In genomic region chr13:43250653-43251052, GRCm38 (mm10) we compare ENCODE assay signal across 10 mouse cellular contexts. TPM values are rescaled to one million over a fixed set of nuclear protein-coding genes. Genes with fewer than 3 reads are reported as not detected.
DNase-seq lines count a peak whose midpoint lies in the region; ATAC-seq lines count a peak whose summit lies in the region.
"Had no signal": no experiment of that assay in that cellular context is flagged by ENCODE, and none has a peak within 500 bp of the region (broad histone marks: within the 10 kb centered on the region; RNA-seq: fewer than 3 reads in every experiment).

No protein-coding gene starts in this region.

- no peaks in the 10 kb centered on the region for H3K36me3 ChIP-seq in heart, embryonic 16.5 days (ENCODE audit: control insufficient read depth, insufficient read depth)
- no peaks in the 10 kb centered on the region for H3K36me3 ChIP-seq in lung, embryonic 16.5 days (ENCODE audit: control insufficient read depth, insufficient read depth, low read length)

- H3K27ac ChIP-seq in heart, embryonic 16.5 days (ENCODE audit: low read length), result no peak overlapping the region
- H3K27ac ChIP-seq in lung, embryonic 16.5 days (ENCODE audit: low read length), result no peak overlapping the region

- 0 out of 2 replicates have a peak overlapping the region, but pooled peaks have one; percentile 0 for H3K4me2 ChIP-seq in heart, embryonic 16.5 days (ENCODE audit: low read depth, low read length)
- H3K4me2 ChIP-seq in lung, embryonic 16.5 days (ENCODE audit: low read depth, low read length), result no peak overlapping the region

- peaks cover 14% of the 10 kb centered on the region for H3K4me1 ChIP-seq in heart, embryonic 16.5 days (ENCODE audit: control insufficient read depth, insufficient read depth, low read length)
- H3K4me1 ChIP-seq in lung, embryonic 16.5 days (replicated peaks; ENCODE audit: control insufficient read depth, insufficient read depth, low read length), result peaks cover 6% of the 10 kb centered on the region

- ATAC-seq in heart, embryonic 16.5 days (replicated peaks; ENCODE audit: extremely low read depth, insufficient read depth, low FRiP score), result peak; percentile 25; the same call in 1 of the 2 replicates
- peak; percentile 64 for ATAC-seq in lung, embryonic 16.5 days (ENCODE audit: low read depth)

- no peaks in the 10 kb centered on the region for H3K9me3 ChIP-seq in heart, embryonic 16.5 days (replicated peaks; ENCODE audit: control insufficient read depth, low read length)
- H3K9me3 ChIP-seq in lung, embryonic 16.5 days (ENCODE audit: control insufficient read depth, low read length), result no peaks in the 10 kb centered on the region

- WGBS in heart, embryonic 16.5 days, result 70% methylated on average over 6 of the region's 6 CpGs
- WGBS in lung, embryonic 16.5 days, result 50% methylated on average over 6 of the region's 6 CpGs

- H3K27me3 ChIP-seq in heart, embryonic 16.5 days (ENCODE audit: control insufficient read depth, insufficient read depth, low read length), result no peaks in the 10 kb centered on the region
- no peaks in the 10 kb centered on the region for H3K27me3 ChIP-seq in lung, embryonic 16.5 days (ENCODE audit: control insufficient read depth, insufficient read depth, low read depth, low read length)

- H3K9ac ChIP-seq in heart, embryonic 16.5 days (ENCODE audit: low read length), result no peak overlapping the region
- no peak overlapping the region for H3K9ac ChIP-seq in lung, embryonic 16.5 days (ENCODE audit: low read length)

- H3K4me3 ChIP-seq in heart, embryonic 16.5 days (ENCODE audit: low read length), result no peak overlapping the region
- no peak overlapping the region for H3K4me3 ChIP-seq in lung, embryonic 16.5 days (ENCODE audit: low read length)

- intact Hi-C loops in heart, postnatal 25 days (cut with DNase I), result no loop called here

- no peak for DNase-seq in heart, postnatal 25 days (ENCODE audit: low spot score)
- DNase-seq in c-Kit-positive CD71-negative TER-119-negative erythroid progenitor cells, embryonic 14.5 days (ENCODE audit: low read depth), result peak; percentile 72
- DNase-seq in spleen, postnatal 36 days (ENCODE audit: low spot score in 2 of 2), result peak; percentile 79 to 81
- no peak for DNase-seq in adrenal gland, adult 8-10 months
- no peak for DNase-seq in right cerebral cortex, adult 18-20 months
- DNase-seq in right cerebral cortex, postnatal 36 days (ENCODE audit: low spot score in 2 of 2), result no peak
- DNase-seq: cerebellum, postnatal 14 days; gastrocnemius, postnatal 36 days had no signal

RNA-seq across cellular contexts. Expression of gene Gfod1, which starts 53.3 kb away (rescaled TPM):
- polyA plus RNA-seq in heart, embryonic 16.5 days (2015; fragmentation: Nextera tagmentation; extraction: Ambion mirVana), result 0.92 and 0.93 TPM in 2 replicates
- 10 to 100 TPM; 35.3 to 36.0 TPM for total RNA-seq in heart, postnatal 25 days (2021)
- polyA plus RNA-seq in lung, embryonic 16.5 days (2015; fragmentation: Nextera tagmentation; extraction: Ambion mirVana), result 0.89 and 1.2 TPM in 2 replicates
- total RNA-seq in adrenal gland, adult 8-10 months (2022), result 10 to 100 TPM in 1 of 4 experiments, 1 to 10 TPM in 3; 8.1 to 10.0 (median 9.0) TPM

Comparison
In these comparisons a context has a peak if more than half of its experiments do, and no peak if none do; other contexts are left out.
1. DNase-seq: peak in c-Kit-positive CD71-negative TER-119-negative erythroid progenitor cells, embryonic 14.5 days (single experiment) and spleen, postnatal 36 days (2 of 2); none in heart, postnatal 25 days (single experiment), adrenal gland, adult 8-10 months (single experiment), right cerebral cortex, adult 18-20 months (single experiment) and right cerebral cortex, postnatal 36 days (0 of 2).